Mouse (Mus musculus) embryonic facial prominence, embryonic 10.5 days (tissue): ENCODE results near the gene Kcnk1. TPM values are rescaled to one million over a fixed set of nuclear protein-coding genes. Genes with fewer than 3 reads are reported as not detected.

Experiments used
- DNase-seq: peaks from one replicate; pipeline ENCODE4 v3.0.0-alpha.2; 2017; ENCODE audit warnings: low spot score
- H3K27ac ChIP-seq: fragments of 300-500 bp; sonication (generic); replicated peaks from 2 replicates; pipeline ENCODE4 v1.5.1; 2016; ENCODE audit warnings: mild to moderate bottlenecking
- H3K27me3 ChIP-seq: fragments of 300-500 bp; sonication (generic); replicated peaks from 2 replicates; pipeline ENCODE4 v1.6.1; 2016; ENCODE audit warnings: low read depth, mild to moderate bottlenecking; ENCODE audit not compliant: poor library complexity, severe bottlenecking
- H3K36me3 ChIP-seq: fragments of 300-500 bp; sonication (generic); replicated peaks from 2 replicates; pipeline ENCODE4 v1.6.1; 2016; ENCODE audit warnings: mild to moderate bottlenecking, moderate library complexity
- H3K4me1 ChIP-seq: fragments of 300-500 bp; sonication (generic); 2 replicates; pipeline ENCODE4 v1.6.1; 2016
- H3K4me3 ChIP-seq: fragments of 300-500 bp; sonication (generic); 2 replicates; pipeline ENCODE4 v1.5.1; 2016; ENCODE audit warnings: mild to moderate bottlenecking, moderate library complexity
- H3K9me3 ChIP-seq: fragments of 300-500 bp; sonication (generic); 2 replicates; pipeline ENCODE4 v1.6.1; 2016; ENCODE audit warnings: mild to moderate bottlenecking
- WGBS: fragments of 180-500 bp; shearing (Covaris S2); methylation state at CpG from one replicate; pipeline ENCODE4 v1.1.7; 2016; 5-methylcytosine and 5-hydroxymethylcytosine counted together
- polyA plus RNA-seq: library from polyadenylated mRNA; unstranded; fragments of >200 nt; fragmentation: Nextera tagmentation; extraction: Ambion mirVana; gene quantifications from 2 replicates; pipeline ENCODE4 v1.2.1, GENCODE M21; 2016

Kcnk1 gene
- polyA plus RNA-seq, 1 experiment from 2014 or later = 17.9 TPM

GRCm38 (mm10) chr8:126067306-126067705 is 72.3 kb downstream of the Kcnk1 start:
- Histone ChIP-seq H3K4me3 (no peak overlapping the region), H3K36me3 (no peaks in the 10 kb centered on the region), H3K27ac (no peak overlapping the region), H3K9me3 (no peaks in the 10 kb centered on the region), H3K27me3 (no peaks in the 10 kb centered on the region), H3K4me1 (no peaks in the 10 kb centered on the region)
- no peak for DNase-seq
- WGBS = 80% methylated on average over 6 of the region's 6 CpGs

GRCm38 (mm10) chr8:126068136-126068535 is 73.2 kb downstream of the Kcnk1 start:
- H3K27ac ChIP-seq = no peak overlapping the region

GRCm38 (mm10) chr8:126072678-126073077 is 77.7 kb downstream of the Kcnk1 start:
- Histone ChIP-seq H3K4me1 (peaks cover 17% of the 10 kb centered on the region), H3K27ac (peak overlapping the region; percentile 67), H3K4me3 (no peak overlapping the region), H3K36me3 (no peaks in the 10 kb centered on the region), H3K27me3 (0 out of 2 replicates have a peak, but pooled peaks cover 4% of the 10 kb centered on the region), H3K9me3 (no peaks in the 10 kb centered on the region)
- DNase-seq = no peak
- 60% methylated on average over 5 of the region's 5 CpGs for WGBS

More at GRCm38 (mm10) chr8:126068136-126068535, 73.2 kb downstream of the Kcnk1 start:
- Histone ChIP-seq H3K4me3 (no peak overlapping the region), H3K27me3 (no peaks in the 10 kb centered on the region), H3K4me1 (peaks cover 7% of the 10 kb centered on the region), H3K36me3 (no peaks in the 10 kb centered on the region), H3K9me3 (no peaks in the 10 kb centered on the region)
- DNase-seq = no peak
- WGBS = 86% methylated on average over 6 of the region's 6 CpGs

GRCm38 (mm10) chr8:126073141-126073740 is 78.3 kb downstream of the Kcnk1 start:
- peak; percentile 56 for DNase-seq
- Histone ChIP-seq H3K36me3 (no peaks in the 10 kb centered on the region), H3K9me3 (no peaks in the 10 kb centered on the region), H3K27ac (peak overlapping the region; percentile 67), H3K4me3 (no peak overlapping the region), H3K4me1 (peaks cover 17% of the 10 kb centered on the region), H3K27me3 (0 out of 2 replicates have a peak, but pooled peaks cover 5% of the 10 kb centered on the region)
- 19% methylated on average over 7 of the region's 7 CpGs for WGBS

- Histone ChIP-seq H3K36me3 (no peaks in the 10 kb centered on the region), H3K4me1 (peaks cover 20% of the 10 kb centered on the region), H3K27me3 (0 out of 2 replicates have a peak, but pooled peaks cover 5% of the 10 kb centered on the region), H3K27ac (no peak overlapping the region), H3K9me3 (no peaks in the 10 kb centered on the region), H3K4me3 (no peak overlapping the region)
- 72% methylated on average over 1 of the region's 1 CpGs for WGBS
- DNase-seq = no peak
Measured at GRCm38 (mm10) chr8:126074111-126074510, 79.1 kb downstream of the Kcnk1 start.

- peak; percentile 84 for DNase-seq
- peaks cover 26% of the 10 kb centered on the region for H3K4me1 ChIP-seq
- H3K4me3 ChIP-seq = no peak overlapping the region
- H3K9me3 ChIP-seq = no peaks in the 10 kb centered on the region
- 16% methylated on average over 10 of the region's 10 CpGs for WGBS
- H3K36me3 ChIP-seq = no peaks in the 10 kb centered on the region
- no peak overlapping the region for H3K27ac ChIP-seq
- 0 out of 2 replicates have a peak, but pooled peaks cover 5% of the 10 kb centered on the region for H3K27me3 ChIP-seq
Measured at GRCm38 (mm10) chr8:126075400-126075799, 80.4 kb downstream of the Kcnk1 start.

Other genes with a start within 250 kb of the Kcnk1 start
- 0.10 and 0.15 TPM in 2 replicates for gene Pcnx2, start 96.9 kb upstream of the Kcnk1 start, polyA plus RNA-seq
- 0.04 and 0.06 TPM in 2 replicates for gene Map3k21, start 84.7 kb upstream of the Kcnk1 start, polyA plus RNA-seq